Mouse (Mus musculus) E14TG2a.4 (cell line): ENCODE results near the gene Tbc1d1.

Source experiments
- CTCF ChIP-seq: conservative IDR thresholded peaks from 2 replicates; pipeline ENCODE4 v1.5.1; 2014; ENCODE audit warnings: low read length
- NANOG ChIP-seq: IDR thresholded peaks from 2 replicates; pipeline ENCODE4 v1.6.1; 2014; ENCODE audit warnings: borderline replicate concordance, low read length, mixed read lengths

- TF ChIP-seq CTCF (no peak), NANOG (no peak)
Observed at GRCm38 (mm10) chr5:64263898-64264478, 107.9 kb downstream of the Tbc1d1 start.
